In the genomic region with DNA sequence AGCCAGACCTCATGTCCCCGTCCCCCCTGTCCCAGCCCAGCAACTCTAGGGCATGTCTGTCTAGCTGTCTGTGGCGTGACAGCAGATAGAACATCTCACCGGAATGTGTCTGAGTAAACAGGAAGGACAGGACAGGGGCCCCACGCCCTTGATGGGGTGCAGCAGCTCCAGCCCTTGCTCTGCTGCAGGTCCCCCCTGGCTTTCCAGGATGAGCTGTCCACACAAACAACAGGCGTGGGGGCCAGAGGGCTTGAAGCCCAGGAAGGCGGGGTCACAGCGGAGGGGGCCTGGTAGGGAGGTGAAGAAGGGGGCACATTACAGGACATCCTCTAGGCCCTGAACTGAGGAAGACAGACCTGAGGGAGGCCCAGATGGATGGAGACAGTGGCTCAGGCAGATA, we compare ENCODE assay signal across 9 mouse cellular contexts. TPM values are rescaled to one million over a fixed set of nuclear protein-coding genes. Genes with fewer than 3 reads are reported as not detected.
DNase-seq lines count a peak whose midpoint lies in the region; ATAC-seq and TF ChIP-seq lines count a peak whose summit lies in the region.
"Had no signal": no experiment of that assay in that cellular context is flagged by ENCODE, and none has a peak within 500 bp of the region (broad histone marks: within the 10 kb centered on the region; RNA-seq: fewer than 3 reads in every experiment).

No protein-coding gene starts in this region.

- ATAC-seq in heart, embryonic 12.5 days (ENCODE audit: insufficient number of reproducible peaks, low FRiP score), result no peak; the same call in 1 of the 2 replicates
- ATAC-seq in Patski, result peak; percentile 20
- no peak for ATAC-seq in heart, embryonic 15.5 days (replicated peaks; ENCODE audit: insufficient number of reproducible peaks, insufficient read depth, low FRiP score, low read depth)
- no peak for ATAC-seq in inflammation-experienced regulatory T-cells, adult 6 months
- no peak for ATAC-seq in megakaryocyte-erythroid progenitor cell, adult 5-6 weeks (replicated peaks; ENCODE audit: low FRiP score, low TSS enrichment, poor library complexity, severe bottlenecking)

- H3K4me3 ChIP-seq in heart, embryonic 12.5 days, result no peak overlapping the region
- H3K4me3 ChIP-seq in heart, embryonic 15.5 days, result no peak overlapping the region
- H3K4me3 ChIP-seq: neural tube, embryonic 12.5 days had no signal

- peak overlapping the region; percentile 52 for H3K27ac ChIP-seq in heart, embryonic 12.5 days (ENCODE audit: poor library complexity, severe bottlenecking)
- peak overlapping the region; percentile 66 for H3K27ac ChIP-seq in heart, embryonic 15.5 days
- H3K27ac ChIP-seq: neural tube, embryonic 12.5 days had no signal

- peaks cover 17% of the 10 kb centered on the region for H3K27me3 ChIP-seq in heart, embryonic 12.5 days (replicated peaks)
- H3K27me3 ChIP-seq in Patski, result no peaks in the 10 kb centered on the region
- peaks cover 22% of the 10 kb centered on the region for H3K27me3 ChIP-seq in heart, embryonic 15.5 days

- peaks cover 32% of the 10 kb centered on the region for H3K4me1 ChIP-seq in heart, embryonic 12.5 days (replicated peaks)
- peaks cover 37% of the 10 kb centered on the region for H3K4me1 ChIP-seq in heart, embryonic 15.5 days (replicated peaks)
- H3K4me1 ChIP-seq: neural tube, embryonic 12.5 days had no signal

- no peaks in the 10 kb centered on the region for H3K9me3 ChIP-seq in heart, embryonic 12.5 days (replicated peaks)
- no peaks in the 10 kb centered on the region for H3K9me3 ChIP-seq in heart, embryonic 15.5 days (replicated peaks)
- H3K9me3 ChIP-seq: neural tube, embryonic 12.5 days had no signal

- H3K4me2 ChIP-seq in heart, embryonic 12.5 days, result no peak overlapping the region
- H3K4me2 ChIP-seq in heart, embryonic 15.5 days, result 0 out of 2 replicates have a peak overlapping the region, but pooled peaks have one; percentile 0
- H3K4me2 ChIP-seq: neural tube, embryonic 12.5 days had no signal

- CTCF ChIA-PET in Patski (lab: Charles Lee), result interaction anchor here (1.0 to 2.3 kb wide), 5 partner anchors 11 to 57 kb away, joined by 3 to 7 read pairs (median 4); a partner anchor contains a TSS

- H3K36me3 ChIP-seq in heart, embryonic 12.5 days, result peaks cover 42% of the 10 kb centered on the region
- H3K36me3 ChIP-seq in heart, embryonic 15.5 days, result peaks cover 32% of the 10 kb centered on the region

- no peak for DNase-seq in heart, postnatal 4 days
- no peak for DNase-seq in Patski (ENCODE audit: low read depth, low spot score)
- peak; percentile 82 to 86 for DNase-seq in lung, adult 18-20 months
- DNase-seq in thymus, postnatal 10 days (ENCODE audit: low spot score in 2 of 2), result no peak

- TF ChIP-seq CTCF in Patski (IDR thresholded peaks at IDR 0.05), result no peak

- in situ Hi-C loops in Patski (cut with MboI; ENCODE audit: low pct_unique_long_range_greater_than_20kb), result no loop called here

- WGBS in heart, embryonic 12.5 days, result 62% methylated on average over 7 of the region's 7 CpGs
- WGBS in heart, embryonic 15.5 days, result 52% methylated on average over 7 of the region's 7 CpGs

- no peak overlapping the region for H3K9ac ChIP-seq in heart, embryonic 12.5 days
- no peak overlapping the region for H3K9ac ChIP-seq in heart, embryonic 15.5 days
- H3K9ac ChIP-seq: neural tube, embryonic 12.5 days had no signal

- POLR2A ChIA-PET in Patski (lab: Charles Lee), result interaction anchor here (0.7 to 1.2 kb wide), 2 partner anchors 9 to 29 kb away, joined by 3 read pairs; no protein-coding TSS in a partner anchor

RNA-seq across cellular contexts. Expression of a gene that starts 8.2 kb away (rescaled TPM):
- polyA plus RNA-seq in heart, embryonic 12.5 days (2016; fragmentation: Nextera tagmentation; extraction: Ambion mirVana), result 63.2 and 67.0 TPM in 2 replicates
- total RNA-seq in heart, postnatal 4 days (2021), result 10 to 100 TPM; 22.3 to 24.4 TPM
- 88.4 TPM for polyA plus RNA-seq in Patski (2021)
- polyA plus RNA-seq in heart, embryonic 15.5 days (2015; fragmentation: Nextera tagmentation; extraction: Ambion mirVana), result 39.6 and 54.5 TPM in 2 replicates
- 10 to 100 TPM; 19.0 to 21.9 (median 19.3) TPM for polyA plus RNA-seq in inflammation-experienced regulatory T-cells, adult 6 months (2017; shearing (Covaris generic))
- total RNA-seq in megakaryocyte-erythroid progenitor cell, adult 5-6 weeks (2014; fragmentation: Nextera tagmentation), result 20.6 and 31.3 TPM in 2 replicates
- total RNA-seq in megakaryocyte-erythroid progenitor cell, adult 5-6 weeks (2017), result 8.7 and 11.5 TPM in 2 replicates

RNA-seq across cellular contexts. Expression of a gene that starts 10.6 kb away (rescaled TPM):
- 10.2 and 11.1 TPM in 2 replicates for polyA plus RNA-seq in heart, embryonic 12.5 days (2016; fragmentation: Nextera tagmentation; extraction: Ambion mirVana)
- 1 to 10 TPM; 6.1 to 9.5 TPM for total RNA-seq in heart, postnatal 4 days (2021)
- polyA plus RNA-seq in Patski (2021), result 22.5 TPM
- 10.7 and 12.9 TPM in 2 replicates for polyA plus RNA-seq in heart, embryonic 15.5 days (2015; fragmentation: Nextera tagmentation; extraction: Ambion mirVana)
- polyA plus RNA-seq in inflammation-experienced regulatory T-cells, adult 6 months (2017; shearing (Covaris generic)), result 1 to 10 TPM; 4.4 to 5.8 (median 5.2) TPM
- 5.5 TPM in 2 replicates for total RNA-seq in megakaryocyte-erythroid progenitor cell, adult 5-6 weeks (2014; fragmentation: Nextera tagmentation)
- total RNA-seq in megakaryocyte-erythroid progenitor cell, adult 5-6 weeks (2017), result 14.7 and 26.2 TPM in 2 replicates

RNA-seq across cellular contexts. Expression of a gene that starts 15.2 kb away (rescaled TPM):
- 0.77 and 0.98 TPM in 2 replicates for polyA plus RNA-seq in heart, embryonic 12.5 days (2016; fragmentation: Nextera tagmentation; extraction: Ambion mirVana)
- total RNA-seq in heart, postnatal 4 days (2021), result 10 to 100 TPM; 47.1 to 54.2 TPM
- 0.50 TPM for polyA plus RNA-seq in Patski (2021)
- polyA plus RNA-seq in heart, embryonic 15.5 days (2015; fragmentation: Nextera tagmentation; extraction: Ambion mirVana), result 2.3 and 3.2 TPM in 2 replicates
- not detected for polyA plus RNA-seq in inflammation-experienced regulatory T-cells, adult 6 months (2017; shearing (Covaris generic))
- total RNA-seq in megakaryocyte-erythroid progenitor cell, adult 5-6 weeks (2014; fragmentation: Nextera tagmentation), result not detected in 2 replicates
- total RNA-seq in megakaryocyte-erythroid progenitor cell, adult 5-6 weeks (2017), result not detected in 2 replicates

RNA-seq across cellular contexts. Expression of a gene that starts 25.8 kb away (rescaled TPM):
- 0.17 TPM in 1 of 2 replicates, not detected in the other for polyA plus RNA-seq in heart, embryonic 12.5 days (2016; fragmentation: Nextera tagmentation; extraction: Ambion mirVana)
- under 1 TPM; 0.52 to 0.91 TPM for total RNA-seq in heart, postnatal 4 days (2021)
- polyA plus RNA-seq in Patski (2021), result 6.7 TPM
- polyA plus RNA-seq in heart, embryonic 15.5 days (2015; fragmentation: Nextera tagmentation; extraction: Ambion mirVana), result 0.42 and 1.2 TPM in 2 replicates
- polyA plus RNA-seq in inflammation-experienced regulatory T-cells, adult 6 months (2017; shearing (Covaris generic)), result 1 to 10 TPM in 2 of 3 experiments, under 1 TPM in 1; 0.79 to 4.0 (median 3.7) TPM
- total RNA-seq in megakaryocyte-erythroid progenitor cell, adult 5-6 weeks (2014; fragmentation: Nextera tagmentation), result 0.59 TPM in 1 of 2 replicates, not detected in the other
- 0.75 TPM in 1 of 2 replicates, not detected in the other for total RNA-seq in megakaryocyte-erythroid progenitor cell, adult 5-6 weeks (2017)

RNA-seq across cellular contexts. Expression of a gene that starts 26.9 kb away (rescaled TPM):
- 28.9 TPM in 2 replicates for polyA plus RNA-seq in heart, embryonic 12.5 days (2016; fragmentation: Nextera tagmentation; extraction: Ambion mirVana)
- total RNA-seq in heart, postnatal 4 days (2021), result 10 to 100 TPM; 37.8 to 41.8 TPM
- polyA plus RNA-seq in Patski (2021), result 108 TPM
- polyA plus RNA-seq in heart, embryonic 15.5 days (2015; fragmentation: Nextera tagmentation; extraction: Ambion mirVana), result 22.9 and 24.8 TPM in 2 replicates
- polyA plus RNA-seq in inflammation-experienced regulatory T-cells, adult 6 months (2017; shearing (Covaris generic)), result 10 to 100 TPM; 18.8 to 22.9 (median 20.6) TPM
- total RNA-seq in megakaryocyte-erythroid progenitor cell, adult 5-6 weeks (2014; fragmentation: Nextera tagmentation), result 31.3 and 35.4 TPM in 2 replicates
- 10.4 and 17.0 TPM in 2 replicates for total RNA-seq in megakaryocyte-erythroid progenitor cell, adult 5-6 weeks (2017)

Comparison
In these comparisons a context has a peak if more than half of its experiments do, and no peak if none do; other contexts are left out.
1. DNase-seq: peak in lung, adult 18-20 months (2 of 2); none in heart, postnatal 4 days (single experiment), Patski (single experiment) and thymus, postnatal 10 days (0 of 2).